Mouse (Mus musculus): ENCODE data around the gene Tdg. TPM values are rescaled to one million over a fixed set of nuclear protein-coding genes. Genes with fewer than 3 reads are reported as not detected.
"Not testable (repeated sequence)": the region's sequence is repeated elsewhere in the genome, so short reads cannot be mapped to it uniquely, and the experiment has no call there.

Tdg gene
- 10 to 100 TPM; 13.0 to 14.7 TPM for total RNA-seq (2021)

DNA sequence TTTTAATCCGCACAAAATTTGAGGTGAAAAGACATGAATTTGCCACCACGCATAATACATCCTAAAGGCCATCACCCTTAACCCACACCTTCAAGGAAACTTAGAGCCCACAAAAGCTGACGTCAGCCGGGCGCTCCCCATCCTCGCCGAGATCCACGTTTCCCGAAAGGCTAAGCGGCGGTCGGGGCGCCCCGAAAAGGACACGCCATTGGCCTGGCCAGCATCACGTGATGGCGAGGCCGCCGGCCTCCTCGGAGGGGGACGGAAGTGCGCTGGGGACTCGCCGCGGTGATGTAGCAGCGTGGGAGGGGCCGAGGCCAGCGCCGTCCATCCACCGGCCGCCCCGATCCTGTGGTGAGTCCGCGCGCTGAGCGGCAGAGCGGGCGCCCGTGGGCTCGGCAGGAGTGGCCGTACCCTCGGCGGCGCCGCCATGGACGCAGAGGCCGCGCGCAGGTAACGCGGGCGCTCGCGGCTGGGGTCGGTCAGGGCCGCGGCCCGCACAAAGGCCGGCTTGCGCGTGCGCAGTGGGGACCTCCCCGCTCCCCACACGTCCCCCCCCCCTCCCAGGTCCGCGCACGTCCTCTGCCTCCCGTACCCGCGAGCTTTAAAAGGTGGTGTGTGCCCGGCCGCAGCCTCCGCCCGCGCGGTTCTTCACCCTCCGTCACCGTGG, at the start of gene Tdg:
Gene Tdg (plus strand): TSS at position 243 of the 670 bp plus-strand sequence.
- DNase-seq, result peak; percentile 84 to 90
- intact Hi-C loops (cut with DNase I), result loop anchor here (5.0 kb wide), 1 partner anchor 68 kb away; the partner anchor contains the start of gene Hcfc2

DNA sequence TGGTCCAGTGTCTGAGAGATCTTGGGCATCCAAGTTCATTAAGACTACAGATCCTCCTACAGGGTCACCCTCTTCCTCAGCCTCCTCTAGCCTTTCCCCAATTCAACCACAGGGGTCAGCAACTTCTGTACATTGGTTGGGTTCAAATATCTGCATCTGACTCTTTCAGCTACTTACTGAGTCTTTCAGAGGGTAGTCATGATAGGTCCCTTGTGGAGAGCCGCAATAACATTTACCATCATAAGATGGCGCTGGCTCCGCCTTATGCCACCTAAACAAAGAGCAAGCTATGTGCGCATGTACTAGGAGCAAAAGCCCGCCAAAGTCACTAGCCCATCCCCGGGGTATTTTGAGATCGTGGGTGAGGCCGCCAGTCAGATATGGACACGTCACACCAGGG, 40.0 kb upstream of the Tdg start:
- intact Hi-C loops (cut with DNase I); DNase-seq: not testable (repeated sequence)

DNA sequence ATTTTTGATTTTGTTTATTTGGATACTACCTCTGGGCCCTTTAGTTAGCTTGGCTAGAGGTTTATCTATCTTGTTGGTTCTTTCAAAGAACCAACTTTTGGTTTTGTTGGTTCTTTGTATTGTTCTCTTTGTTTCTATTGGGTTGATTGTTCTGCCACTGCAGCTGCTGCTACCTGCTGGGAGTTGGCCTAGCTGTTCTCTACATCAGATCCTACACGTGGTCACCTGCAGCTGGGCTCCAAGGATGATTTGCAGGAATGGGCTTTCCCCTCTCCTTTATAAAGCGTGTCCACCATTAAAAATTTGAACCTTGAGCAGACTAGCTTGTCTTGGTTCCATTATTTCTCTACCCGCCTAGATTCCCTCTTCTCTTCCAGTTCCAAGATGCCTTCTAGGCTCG, 35.2 kb upstream of the Tdg start:
- DNase-seq; intact Hi-C loops (cut with DNase I): not testable (repeated sequence)

DNA sequence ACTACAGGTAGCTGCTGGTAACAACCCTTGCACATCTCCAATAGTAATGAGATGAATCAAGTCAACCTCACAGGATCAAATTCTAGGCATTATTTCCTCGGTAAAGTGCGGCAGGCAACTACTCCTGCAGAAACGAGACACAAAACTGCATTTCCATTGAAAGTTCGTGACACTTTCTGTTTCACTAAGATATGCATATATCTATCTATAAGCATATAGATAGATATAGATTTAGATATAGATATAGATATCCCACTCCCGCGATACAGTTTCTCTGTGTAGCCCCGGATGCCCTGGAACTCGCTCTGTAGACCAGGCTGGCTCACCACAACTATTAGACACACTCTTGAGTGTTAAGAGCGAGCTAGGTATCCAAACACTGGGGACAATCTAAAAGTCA, 7.4 kb upstream of the Tdg start:
- intact Hi-C loops (cut with DNase I), result no loop called here
- DNase-seq, result no peak

DNA sequence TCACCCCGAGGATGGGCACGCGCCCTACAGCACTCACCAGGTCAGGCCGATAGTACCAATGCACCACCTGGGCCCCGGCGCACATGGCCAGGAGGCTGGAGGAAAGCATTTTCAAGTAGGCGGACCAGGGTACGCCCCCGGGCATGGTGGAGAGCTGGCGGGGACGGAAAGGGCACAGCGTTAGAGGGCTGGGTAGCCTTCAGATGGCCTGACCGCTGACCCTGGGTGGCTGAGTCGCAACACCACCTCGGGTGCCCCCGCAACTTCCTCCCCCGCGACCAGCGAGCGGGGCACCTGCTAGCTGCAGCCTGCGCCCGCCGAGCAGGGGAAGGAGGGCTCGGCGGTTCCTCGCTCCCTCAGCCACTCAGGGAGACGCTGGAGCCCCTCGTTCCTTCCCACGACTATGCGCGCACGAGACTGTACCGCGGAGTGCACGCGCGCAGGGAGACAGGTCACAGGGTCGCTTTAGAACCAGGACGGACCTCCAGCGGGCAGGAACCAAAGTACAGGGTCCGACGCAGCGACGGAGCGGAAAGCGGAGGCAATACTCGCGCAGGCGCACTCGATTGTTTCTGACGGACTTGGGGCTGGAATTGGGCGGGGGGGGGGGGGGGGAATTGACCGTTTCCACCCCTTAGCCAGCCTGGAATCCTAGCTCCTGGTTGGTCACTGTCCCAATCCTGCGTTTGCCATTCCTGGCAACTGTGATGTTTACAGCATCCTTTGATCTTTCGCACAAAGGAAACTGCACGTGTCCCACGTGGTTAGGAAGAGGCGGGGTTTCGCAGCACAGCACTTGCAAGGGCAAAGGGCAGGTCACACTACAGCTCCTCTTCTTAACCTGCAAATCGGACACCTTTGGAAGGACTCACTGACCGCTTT, 6.7 kb upstream of the Tdg start, which contains the start of gene 1190007I07Rik:
Gene 1190007I07Rik (minus strand): TSS at position 558 of the 882 bp plus-strand sequence.
- intact Hi-C loops (cut with DNase I), result no loop called here
- DNase-seq, result peak; percentile 89

DNA sequence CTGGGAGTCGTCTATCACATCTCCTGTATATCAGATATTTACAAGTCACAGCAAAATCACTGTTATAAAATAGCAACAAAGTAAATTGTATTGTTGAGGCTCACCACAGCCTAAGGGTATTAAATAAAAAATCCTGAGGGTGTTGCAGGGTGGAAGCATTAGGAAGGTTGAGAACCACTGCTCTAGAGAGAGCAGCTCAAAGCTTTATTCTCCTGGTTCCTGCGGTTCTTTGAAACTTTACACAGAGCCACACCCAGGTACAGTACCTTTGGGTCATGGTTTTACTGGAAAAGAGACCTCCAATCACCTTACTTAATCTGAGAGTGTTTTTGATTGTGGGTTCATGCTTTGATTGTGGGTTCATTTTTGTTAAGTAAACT, 6.1 kb upstream of the Tdg start:
- DNase-seq; intact Hi-C loops (cut with DNase I): not testable (repeated sequence)

DNA sequence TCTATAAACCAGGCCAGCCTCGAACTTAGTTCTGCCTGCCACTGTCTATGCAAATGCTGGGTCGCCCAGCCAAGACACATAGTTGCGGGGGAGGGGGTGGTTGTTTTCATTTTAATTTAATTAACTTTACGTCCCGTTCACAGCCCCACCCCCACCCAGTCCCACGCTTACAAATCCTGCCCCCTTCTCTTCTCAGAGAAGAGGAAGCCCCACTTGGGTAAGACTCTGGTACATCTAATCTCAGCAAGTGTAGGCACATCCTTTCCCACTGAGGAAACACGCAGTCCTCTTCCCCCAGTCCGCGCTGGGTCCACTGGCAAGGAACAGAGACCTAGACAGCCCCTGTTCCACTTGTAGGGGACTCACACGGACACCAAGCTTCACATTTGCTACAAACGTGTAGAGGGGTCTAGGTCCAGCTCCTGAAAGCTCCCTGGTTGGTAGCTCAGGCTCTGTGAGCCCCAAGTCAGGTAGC, 480 bp upstream of the Tdg start:
- intact Hi-C loops (cut with DNase I), result loop anchor here (5.0 kb wide), 1 partner anchor 68 kb away; the partner anchor contains the start of gene Hcfc2
- no peak for DNase-seq

DNA sequence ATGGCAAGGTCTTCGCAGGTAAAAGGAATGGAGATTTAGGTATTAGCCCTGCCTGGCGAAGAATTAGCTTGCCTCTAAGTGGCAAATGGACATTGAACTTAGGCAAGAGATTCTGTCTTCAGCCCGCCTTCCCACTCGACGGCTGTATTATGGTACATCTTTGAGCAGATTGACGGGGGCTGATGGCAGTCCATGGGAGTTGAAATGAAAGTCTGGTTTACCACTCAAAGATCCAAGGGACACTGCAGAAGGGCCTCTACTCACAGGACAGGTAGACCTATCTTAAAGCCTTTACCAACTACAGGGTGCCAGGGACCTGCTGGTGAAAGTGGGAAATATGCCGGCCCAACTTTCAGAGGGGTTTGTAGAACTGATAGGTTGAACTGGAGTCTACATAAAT, 869 bp downstream of the Tdg start:
- intact Hi-C loops (cut with DNase I), result no loop called here
- no peak for DNase-seq

DNA sequence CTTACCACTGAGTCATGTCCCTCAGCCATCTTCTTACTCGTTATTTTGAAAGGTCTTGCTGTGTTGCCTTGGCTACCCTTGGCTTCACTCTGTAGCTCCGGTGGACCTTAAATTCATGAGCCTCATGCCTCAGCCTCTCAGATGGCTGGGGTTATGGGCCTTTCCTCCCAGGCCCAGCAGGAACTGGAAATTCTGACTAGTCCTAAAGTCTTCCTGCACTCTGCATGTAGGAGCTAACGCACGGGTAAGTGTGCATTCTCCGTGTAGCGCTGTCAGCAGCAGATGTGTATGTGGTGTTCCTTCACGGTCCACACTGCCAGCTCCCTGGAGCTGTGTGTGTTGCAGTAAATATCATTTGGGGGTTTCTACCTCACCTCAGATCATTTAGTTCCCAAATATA, 1.5 kb downstream of the Tdg start:
- no peak for DNase-seq
- intact Hi-C loops (cut with DNase I), result no loop called here

DNA sequence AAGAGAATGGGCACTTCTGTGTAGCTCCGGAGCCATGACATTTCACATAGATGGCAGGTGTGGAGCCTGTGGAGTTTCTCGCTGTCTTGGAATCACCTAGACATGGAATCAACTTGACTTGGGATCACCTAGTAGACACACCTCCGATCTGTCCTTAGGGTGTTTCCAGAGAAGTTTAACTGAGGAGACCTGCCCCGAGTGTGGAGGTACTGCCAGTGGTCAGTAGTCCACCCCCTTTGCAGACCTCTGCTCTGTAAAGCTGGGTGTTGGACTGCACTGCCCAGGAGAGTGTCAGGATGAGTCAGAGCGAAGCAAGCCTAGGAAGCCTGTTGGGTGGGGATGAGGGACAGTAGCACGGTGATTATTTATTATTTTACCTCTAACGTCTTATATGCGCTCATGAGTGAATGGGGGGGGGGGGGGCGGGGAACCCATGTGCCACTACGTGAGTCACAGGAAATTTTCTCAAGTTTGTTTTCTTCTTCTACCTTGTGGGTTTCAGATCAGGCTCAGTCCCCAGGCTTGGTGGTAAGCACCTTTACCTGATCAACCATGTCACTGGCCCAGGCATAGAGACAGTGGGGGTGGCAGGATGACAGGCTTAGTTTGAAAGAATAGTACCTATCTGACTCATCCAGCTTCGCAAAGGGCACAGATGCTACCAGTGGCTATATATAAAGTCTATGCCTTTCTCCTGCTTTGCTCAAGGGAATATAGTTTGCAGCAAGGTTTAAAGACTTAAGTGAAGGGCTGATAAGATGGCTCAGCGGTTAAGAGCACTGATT, 3.1 kb downstream of the Tdg start:
- intact Hi-C loops (cut with DNase I), result no loop called here
- DNase-seq, result no peak

DNA sequence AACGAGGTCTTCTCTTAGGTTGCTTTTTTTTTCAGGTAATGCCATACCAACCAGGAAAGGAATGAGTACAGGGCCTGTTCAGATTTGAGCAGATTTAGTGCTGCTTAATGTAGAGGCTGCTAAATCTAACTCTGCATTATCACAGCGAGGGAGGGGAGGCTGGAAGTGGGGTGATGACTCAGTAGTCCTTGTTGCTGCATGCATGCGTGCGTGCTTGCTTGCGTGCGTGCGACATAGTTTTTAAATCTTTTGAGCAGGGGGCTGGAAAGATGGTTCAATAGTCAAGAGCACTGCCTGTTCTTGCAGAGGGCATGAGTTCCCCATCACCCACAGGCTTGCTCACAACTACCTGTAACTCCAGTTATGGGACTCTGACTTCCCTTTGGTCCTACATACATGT, 4.7 kb downstream of the Tdg start:
- no peak for DNase-seq
- intact Hi-C loops (cut with DNase I), result no loop called here

DNA sequence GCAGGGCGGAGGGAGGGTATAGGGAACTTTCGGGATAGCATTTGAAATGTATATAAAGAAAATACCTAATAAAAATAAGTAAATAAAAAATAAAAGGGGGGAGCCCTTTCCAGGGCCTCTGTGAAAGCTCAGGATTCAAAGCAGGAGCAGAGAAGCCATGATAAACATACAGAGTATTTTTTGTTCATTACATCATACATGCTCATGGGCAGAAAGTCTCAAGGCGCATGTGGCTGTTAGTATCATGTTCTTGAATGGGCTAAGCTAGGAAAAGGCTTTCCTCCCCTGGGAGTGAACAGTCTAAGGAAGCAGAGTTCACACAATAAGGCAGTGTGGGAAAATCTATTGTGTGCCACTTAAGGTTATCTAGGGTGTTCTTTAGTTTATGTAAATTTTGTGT, 6.7 kb downstream of the Tdg start:
- intact Hi-C loops (cut with DNase I), result no loop called here
- DNase-seq, result no peak

DNA sequence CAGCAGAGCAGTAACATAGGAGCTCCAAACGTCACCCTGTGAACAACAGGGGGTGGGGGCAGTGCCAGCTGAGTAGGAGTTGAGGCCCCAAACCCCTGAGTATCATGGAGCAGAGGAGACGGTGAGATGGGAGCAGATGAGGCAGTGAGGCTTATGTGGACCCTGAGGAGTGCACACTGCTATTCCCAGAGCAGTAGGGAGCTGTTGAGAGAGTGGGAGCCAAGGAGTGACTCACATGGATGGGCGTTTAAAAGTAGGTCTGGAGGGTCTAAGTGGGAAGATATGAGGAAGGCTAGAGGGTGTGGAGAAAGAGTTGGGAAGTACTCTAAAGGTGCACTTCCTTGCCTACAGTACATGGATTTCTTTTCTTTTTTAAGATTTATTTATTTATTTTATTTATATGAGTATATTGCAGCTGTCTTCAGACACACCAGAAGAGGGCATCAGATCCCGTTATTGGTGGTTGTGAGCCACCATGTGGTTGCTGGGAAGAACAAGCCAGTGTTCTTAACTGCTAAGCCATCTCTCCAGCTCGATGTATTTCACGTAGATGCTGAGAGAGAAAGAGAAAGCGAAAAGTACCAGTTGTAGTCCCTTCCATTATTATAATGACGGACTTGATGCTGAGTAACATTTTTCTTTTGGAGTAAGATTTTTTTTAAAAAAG, 9.5 kb downstream of the Tdg start:
- no peak for DNase-seq
- intact Hi-C loops (cut with DNase I), result no loop called here

DNA sequence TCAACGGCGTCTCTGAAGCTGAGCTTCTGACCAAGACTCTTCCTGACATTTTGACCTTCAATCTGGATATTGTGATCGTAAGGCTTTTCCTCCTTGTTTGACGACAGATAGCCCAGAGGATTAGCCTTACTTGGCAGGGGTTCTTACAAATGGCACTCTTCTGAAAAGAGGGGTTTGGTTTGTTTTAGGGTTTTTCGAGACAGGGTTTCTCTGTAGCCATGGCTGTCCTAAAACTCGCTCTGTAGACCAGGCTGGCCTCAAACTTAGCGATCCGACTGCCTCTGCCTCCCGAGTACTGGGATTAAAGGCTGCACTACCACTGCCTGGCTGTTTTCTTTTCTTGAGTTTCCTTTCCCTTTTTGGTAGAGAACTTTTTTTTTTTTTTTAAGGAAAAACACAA, 11.9 kb downstream of the Tdg start:
- no peak for DNase-seq
- intact Hi-C loops (cut with DNase I), result no loop called here

DNA sequence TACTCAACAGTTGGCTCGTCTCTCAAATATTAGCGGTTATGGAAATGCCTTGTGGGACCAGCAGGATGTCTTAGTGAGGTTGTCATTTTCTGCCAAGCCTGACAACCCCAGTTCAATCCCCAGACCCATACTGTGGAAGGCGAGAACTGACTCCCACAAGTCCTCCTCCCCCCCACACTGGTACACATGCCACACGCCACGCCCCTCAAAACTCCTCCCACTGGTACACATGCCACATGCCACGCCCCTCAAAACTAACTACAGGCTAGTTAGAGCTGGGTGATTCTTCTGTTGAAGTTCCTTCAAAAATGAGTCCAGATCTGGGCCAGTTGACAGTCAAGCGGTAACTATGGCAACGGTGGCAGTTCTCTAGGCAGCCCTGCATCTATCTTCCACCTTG, 16.5 kb downstream of the Tdg start:
- intact Hi-C loops (cut with DNase I), result no loop called here

DNA sequence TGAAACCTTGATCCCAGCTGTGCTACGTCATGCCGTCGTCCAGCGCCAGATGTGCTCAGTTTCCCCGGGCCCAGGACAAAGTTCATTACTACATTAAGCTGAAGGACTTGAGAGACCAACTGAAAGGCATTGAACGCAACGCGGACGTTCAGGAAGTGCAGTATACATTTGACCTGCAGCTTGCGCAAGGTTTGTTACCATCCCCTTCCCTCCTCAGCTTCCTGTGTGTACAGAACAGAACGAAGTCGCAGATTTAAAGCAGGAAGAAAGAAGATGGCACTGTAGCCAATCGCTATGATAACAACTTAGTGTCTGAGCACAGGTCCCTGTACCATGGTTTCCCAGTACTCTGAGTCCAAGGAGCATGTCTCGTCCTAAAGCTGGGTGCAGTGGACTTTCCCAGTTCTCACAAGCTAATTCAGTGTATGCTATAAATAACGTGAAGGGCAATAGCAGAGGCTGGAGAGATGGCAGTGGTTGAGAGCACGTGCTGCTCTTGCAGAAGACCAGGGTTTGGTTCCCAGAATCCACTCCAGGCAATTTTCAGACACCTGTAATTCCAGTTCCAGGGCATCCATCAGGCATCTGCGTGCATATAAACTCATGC, 17.7 kb downstream of the Tdg start:
- no peak for DNase-seq
- intact Hi-C loops (cut with DNase I), result no loop called here

More for the DNA sequence above, 16.5 kb downstream of the Tdg start:
- no peak for DNase-seq

DNA sequence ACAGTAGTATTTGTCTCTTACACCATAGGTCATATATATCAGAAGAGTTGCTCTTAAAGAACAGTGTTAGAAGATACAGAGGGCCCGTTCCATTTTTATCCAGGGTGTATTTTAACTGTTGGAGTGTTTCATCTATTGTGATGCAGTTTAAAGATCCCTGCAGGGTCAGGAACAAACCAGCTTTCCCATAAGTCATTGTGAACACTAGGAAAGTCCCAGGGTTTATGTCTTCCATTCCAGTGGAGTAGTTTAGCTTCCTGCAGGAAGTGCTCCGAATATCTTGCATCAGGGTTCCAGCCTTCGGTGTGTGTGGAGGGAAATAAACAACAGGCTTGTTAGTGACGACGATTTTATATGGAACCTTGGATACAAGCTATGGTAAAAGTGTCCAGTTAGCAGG, 21.6 kb downstream of the Tdg start:
- no peak for DNase-seq
- intact Hi-C loops (cut with DNase I), result no loop called here

DNA sequence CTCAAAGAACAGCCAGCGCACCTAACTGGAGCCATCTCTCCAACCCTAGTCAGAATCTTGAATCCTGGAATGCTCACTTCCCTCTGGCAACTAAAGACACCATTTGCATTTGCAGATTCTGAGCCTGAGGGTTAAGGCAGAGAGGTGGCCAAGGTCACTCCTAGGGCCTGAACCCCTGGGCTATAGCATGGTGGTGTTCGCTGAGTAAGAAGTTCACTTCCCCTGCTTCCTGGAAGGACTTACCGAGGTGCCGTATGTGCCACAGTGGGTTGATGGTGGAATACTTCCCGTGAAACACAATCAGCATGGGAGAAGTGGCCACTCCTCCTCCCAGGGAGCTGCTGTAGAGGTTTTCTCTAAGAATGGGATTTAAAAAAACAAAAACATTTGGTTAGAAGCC, 23.0 kb downstream of the Tdg start:
- intact Hi-C loops (cut with DNase I), result no loop called here

DNA sequence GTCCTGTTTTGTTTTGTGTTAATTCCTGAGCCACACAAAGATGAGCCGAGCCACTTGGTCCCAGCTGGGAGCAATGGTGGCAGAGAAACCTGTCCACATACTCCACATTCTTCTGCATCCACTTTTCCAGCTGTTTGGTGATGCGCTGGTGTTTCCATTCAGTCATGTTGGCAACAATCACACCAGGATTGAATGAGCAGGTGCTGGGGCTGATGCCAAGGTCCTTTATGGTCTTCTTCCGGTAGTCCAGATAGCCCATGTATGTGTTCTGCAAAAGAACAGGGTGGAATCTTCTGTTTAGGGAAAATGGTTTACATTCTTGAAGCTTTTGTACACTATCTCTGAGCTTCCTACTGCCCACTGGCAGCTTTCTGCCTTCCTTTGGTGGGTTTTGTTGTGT, 25.0 kb downstream of the Tdg start:
- no peak for DNase-seq
- intact Hi-C loops (cut with DNase I), result no loop called here

More for the DNA sequence above, 23.0 kb downstream of the Tdg start:
- no peak for DNase-seq

DNA sequence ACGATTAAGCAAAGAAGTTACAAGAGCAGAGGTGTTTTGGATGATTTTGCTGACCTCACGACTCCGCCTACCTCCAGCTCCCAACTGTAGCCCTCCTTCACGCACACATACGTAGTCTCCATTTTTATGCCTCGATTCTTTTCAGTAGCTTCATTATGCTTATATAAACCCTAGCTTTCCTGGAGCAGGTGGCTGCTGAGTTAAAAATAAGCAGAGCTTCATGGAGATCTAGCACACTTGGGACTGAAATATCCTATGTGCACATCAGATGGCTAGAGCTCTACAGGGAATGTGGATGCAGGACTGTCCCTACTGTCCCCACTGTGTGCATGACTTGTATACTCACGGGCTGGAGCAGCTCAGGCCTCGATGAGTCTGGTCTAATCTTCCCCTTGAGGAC, 32.2 kb downstream of the Tdg start:
- no peak for DNase-seq
- intact Hi-C loops (cut with DNase I), result no loop called here
